Mouse (Mus musculus) MEL (cell line): Measurements from ENCODE around the gene Cacna1c. TPM values are rescaled to one million over a fixed set of nuclear protein-coding genes. Genes with fewer than 3 reads are reported as not detected.

Experiments used
- DNase-seq: peaks from one replicate; pipeline ENCODE4 v3.0.0; 2011; ENCODE audit warnings: low read depth, low spot score
- H3K27ac ChIP-seq: 2 replicates; pipeline ENCODE4 v1.5.1; 2012; ENCODE audit warnings: low read depth, mild to moderate bottlenecking, control low read depth, low read length, moderate library complexity; ENCODE audit not compliant: control insufficient read depth
- H3K27me3 ChIP-seq, 2 experiments: fragments of 150-350 bp in 1 of 2; sonication (generic) in 1 of 2; 2 replicates each; pipeline ENCODE4 v1.6.1; 2012; ENCODE audit warnings: low read length in 2 of 2, mild to moderate bottlenecking in 2 of 2, improper control_type of control experiment in 1 of 2, moderate library complexity in 1 of 2; ENCODE audit not compliant: insufficient read depth in 2 of 2, control insufficient read depth in 1 of 2
- H3K36me3 ChIP-seq, 2 experiments: 2 replicates each; pipeline ENCODE4 v1.6.1; 2012 to 2014; ENCODE audit warnings: low read length in 2 of 2, improper control_type of control experiment in 1 of 2, inconsistent platforms in 1 of 2, mild to moderate bottlenecking in 1 of 2; ENCODE audit not compliant: insufficient read depth in 2 of 2, control insufficient read depth in 1 of 2
- H3K4me1 ChIP-seq, 2 experiments: fragments of 150-350 bp in 1 of 2; sonication (generic) in 1 of 2; 2 replicates each; pipeline ENCODE4 v1.6.1; 2012; ENCODE audit warnings: low read length in 2 of 2, improper control_type of control experiment in 1 of 2, mild to moderate bottlenecking in 1 of 2; ENCODE audit not compliant: insufficient read depth in 2 of 2, control insufficient read depth in 1 of 2
- H3K4me3 ChIP-seq, 2 experiments: fragments of 150-350 bp in 1 of 2; sonication (generic) in 1 of 2; 2 replicates each; pipeline ENCODE4 v1.5.1; 2012; ENCODE audit warnings: low read depth in 2 of 2, low read length in 2 of 2, mild to moderate bottlenecking in 2 of 2, moderate library complexity in 2 of 2, control low read depth in 1 of 2, improper control_type of control experiment in 1 of 2; ENCODE audit not compliant: control insufficient read depth in 1 of 2, insufficient read depth in 1 of 2
- H3K79me2 ChIP-seq: 2 replicates; pipeline ENCODE4 v1.6.1; 2012; ENCODE audit warnings: mild to moderate bottlenecking, low read length, moderate library complexity; ENCODE audit not compliant: control insufficient read depth, poor library complexity, insufficient read depth
- H3K9ac ChIP-seq: 2 replicates; pipeline ENCODE4 v1.6.1; 2012; ENCODE audit warnings: low read depth, mild to moderate bottlenecking, control low read depth, low read length, moderate library complexity; ENCODE audit not compliant: control insufficient read depth, poor library complexity, severe bottlenecking
- H3K9me3 ChIP-seq: fragments of 150-350 bp; sonication (generic); replicated peaks from 2 replicates; pipeline ENCODE4 v1.6.1; 2012; ENCODE audit warnings: mild to moderate bottlenecking, low read length, improper control_type of control experiment, moderate library complexity; ENCODE audit not compliant: insufficient read depth
- BHLHE40 ChIP-seq: IDR thresholded peaks from 2 replicates; pipeline ENCODE4 v1.6.1; 2012; ENCODE audit warnings: low read depth, mild to moderate bottlenecking, inconsistent platforms, low read length, improper control_type of control experiment, borderline replicate concordance
- ETS1 ChIP-seq: IDR thresholded peaks from 2 replicates; pipeline ENCODE4 v1.6.1; 2012; ENCODE audit warnings: low read depth, mild to moderate bottlenecking, inconsistent platforms, low read length, improper control_type of control experiment, moderate library complexity
- GABPA ChIP-seq: IDR thresholded peaks from 2 replicates; pipeline ENCODE4 v1.6.1; 2012; ENCODE audit warnings: low read depth, mild to moderate bottlenecking, inconsistent platforms, low read length, improper control_type of control experiment, moderate library complexity
- HCFC1 ChIP-seq: IDR thresholded peaks from 2 replicates; pipeline ENCODE4 v1.6.1; 2012; ENCODE audit warnings: low read depth, mild to moderate bottlenecking, inconsistent platforms, low read length, improper control_type of control experiment, moderate library complexity
- JUND ChIP-seq: IDR thresholded peaks from 2 replicates; pipeline ENCODE4 v1.6.1; 2011; ENCODE audit warnings: low read depth, mild to moderate bottlenecking, improper control_type of control experiment, low read length
- MAX ChIP-seq: IDR thresholded peaks from 2 replicates; pipeline ENCODE4 v1.6.1; 2011; ENCODE audit warnings: low read length, improper control_type of control experiment
- NELFE ChIP-seq: IDR thresholded peaks from 2 replicates; pipeline ENCODE4 v1.6.1; 2011; ENCODE audit warnings: low read depth, low read length, improper control_type of control experiment
- POLR2AphosphoS2 ChIP-seq: IDR thresholded peaks from 2 replicates; pipeline ENCODE4 v1.6.1; 2011; ENCODE audit warnings: low read length, improper control_type of control experiment
- POLR2AphosphoS5 ChIP-seq: IDR thresholded peaks from 2 replicates; pipeline ENCODE4 v1.6.1; 2012; ENCODE audit warnings: low read depth, borderline replicate concordance, mild to moderate bottlenecking, inconsistent platforms, low read length, moderate library complexity, mixed read lengths
- RAD21 ChIP-seq: IDR thresholded peaks from 2 replicates; pipeline ENCODE4 v1.6.1; 2011; ENCODE audit warnings: mild to moderate bottlenecking, low read depth, low read length, improper control_type of control experiment
- SIN3A ChIP-seq: IDR thresholded peaks from 2 replicates; pipeline ENCODE4 v1.6.1; 2012; ENCODE audit warnings: low read length, improper control_type of control experiment, inconsistent platforms
- UBTF ChIP-seq: IDR thresholded peaks from 2 replicates; pipeline ENCODE4 v1.6.1; 2012; ENCODE audit warnings: low read depth, mild to moderate bottlenecking, inconsistent platforms, low read length, improper control_type of control experiment, moderate library complexity, borderline replicate concordance; ENCODE audit not compliant: insufficient read depth
- USF1 ChIP-seq: IDR thresholded peaks from 2 replicates; pipeline ENCODE4 v1.6.1; 2014; ENCODE audit warnings: low read depth, mild to moderate bottlenecking, inconsistent platforms, low read length, improper control_type of control experiment, moderate library complexity
- ZC3H11A ChIP-seq: IDR thresholded peaks from 2 replicates; pipeline ENCODE4 v1.6.1; 2012; ENCODE audit warnings: low read depth, mild to moderate bottlenecking, inconsistent platforms, low read length, improper control_type of control experiment
- ZMIZ1 ChIP-seq: IDR thresholded peaks from 2 replicates; pipeline ENCODE4 v1.6.1; 2012; ENCODE audit warnings: low read depth, mild to moderate bottlenecking, inconsistent platforms, low read length, improper control_type of control experiment, moderate library complexity
- ZNF384 ChIP-seq: IDR thresholded peaks from 2 replicates; pipeline ENCODE4 v1.6.1; 2012; ENCODE audit warnings: low read depth, mild to moderate bottlenecking, inconsistent platforms, low read length, improper control_type of control experiment
- polyA plus RNA-seq, 2 experiments: library from polyadenylated mRNA; stranded (reverse) in 1 of 2; unstranded in 1 of 2; fragments of >175 nt in 1 of 2; fragments of >200 nt in 1 of 2; gene quantifications; 2 replicates each; pipeline versions ENCODE4 v1.2.1 to v1.2.4; 2012; ENCODE audit warnings: low replicate concordance in 2 of 2, low read depth in 1 of 2; ENCODE audit not compliant: insufficient read length in 2 of 2, insufficient read depth in 1 of 2, missing spikeins in 1 of 2
- total RNA-seq: library from RNA; depleted of rRNA; stranded (reverse); fragments of 300-350 nt; gene quantifications from 2 replicates; pipeline ENCODE4 v1.2.3, GENCODE M21; 2012; rRNA removed

Cacna1c gene
- 2.4 and 4.4 TPM in 2 replicates for total RNA-seq
- polyA plus RNA-seq: 1 to 10 TPM in 1 of 2 experiments, not detected in 1; 3.4 TPM

DNA sequence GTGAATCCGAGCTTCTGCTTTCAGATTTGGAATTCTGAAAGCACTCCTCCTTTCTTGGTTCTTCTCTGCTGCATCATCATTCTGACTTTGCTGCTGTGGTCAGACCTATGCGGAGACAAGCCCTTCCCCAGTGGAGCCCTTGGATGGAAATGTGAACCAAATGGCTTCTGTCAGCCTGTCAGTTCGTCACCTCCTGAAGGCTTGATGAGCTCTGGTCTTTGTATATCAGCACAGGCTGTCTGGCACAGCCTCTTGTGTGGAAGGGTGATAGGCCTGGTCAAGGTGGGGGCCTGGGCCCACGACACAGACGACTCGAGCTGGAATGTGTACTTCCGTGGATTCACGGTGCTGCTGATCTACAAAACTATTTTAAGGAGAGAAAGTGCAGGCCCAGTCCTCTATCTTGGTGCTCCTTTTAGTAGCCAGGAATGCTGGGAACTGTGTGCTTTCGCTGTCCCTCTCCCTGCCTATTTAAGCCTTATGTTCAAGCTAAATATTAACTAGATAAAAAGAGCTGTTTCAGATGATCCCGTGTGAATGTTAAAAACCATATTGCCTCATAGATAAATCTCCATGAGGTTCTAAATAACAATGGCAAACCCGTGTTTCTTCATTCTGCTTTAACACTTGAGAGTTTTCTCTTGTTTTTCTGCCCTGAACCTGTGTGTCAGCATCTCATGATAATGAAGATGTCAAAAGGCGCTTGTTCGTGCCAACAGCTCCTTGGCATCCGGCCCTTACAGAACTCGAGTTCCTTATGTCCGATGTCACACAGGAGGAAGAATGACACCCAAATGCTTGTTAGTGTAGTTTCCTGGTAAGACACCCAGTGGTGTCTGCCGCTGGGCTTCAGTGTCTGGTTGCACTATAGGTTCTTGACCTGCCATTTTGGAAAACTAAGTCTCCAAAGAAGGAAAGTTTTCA is at the start of gene Cacna1c:
TSS of gene Cacna1c (minus strand) at position 37 of the 924 bp plus-strand sequence.
- Histone ChIP-seq H3K4me1 (no peaks in the 10 kb centered on the region), H3K9ac (no peak within 1 kb of the TSS), H3K36me3 (no peaks in the 10 kb centered on the region; a peak in 2 of 4 replicates), H3K9me3 (no peaks in the 10 kb centered on the region), H3K27me3 (no peaks in the 10 kb centered on the region), H3K4me3 (no peak within 1 kb of the TSS), H3K27ac (no peak within 1 kb of the TSS), H3K79me2 (no peaks in the 10 kb centered on the region)
- TF ChIP-seq ZMIZ1: no peak
- no peak for TF ChIP-seq GABPA
- no peak for TF ChIP-seq UBTF
- TF ChIP-seq ZNF384: no peak
- no peak for TF ChIP-seq SIN3A
- no peak for TF ChIP-seq ZC3H11A
- no peak for TF ChIP-seq MAX
- no peak for TF ChIP-seq BHLHE40
- no peak for TF ChIP-seq POLR2AphosphoS2
- no peak for DNase-seq

DNA sequence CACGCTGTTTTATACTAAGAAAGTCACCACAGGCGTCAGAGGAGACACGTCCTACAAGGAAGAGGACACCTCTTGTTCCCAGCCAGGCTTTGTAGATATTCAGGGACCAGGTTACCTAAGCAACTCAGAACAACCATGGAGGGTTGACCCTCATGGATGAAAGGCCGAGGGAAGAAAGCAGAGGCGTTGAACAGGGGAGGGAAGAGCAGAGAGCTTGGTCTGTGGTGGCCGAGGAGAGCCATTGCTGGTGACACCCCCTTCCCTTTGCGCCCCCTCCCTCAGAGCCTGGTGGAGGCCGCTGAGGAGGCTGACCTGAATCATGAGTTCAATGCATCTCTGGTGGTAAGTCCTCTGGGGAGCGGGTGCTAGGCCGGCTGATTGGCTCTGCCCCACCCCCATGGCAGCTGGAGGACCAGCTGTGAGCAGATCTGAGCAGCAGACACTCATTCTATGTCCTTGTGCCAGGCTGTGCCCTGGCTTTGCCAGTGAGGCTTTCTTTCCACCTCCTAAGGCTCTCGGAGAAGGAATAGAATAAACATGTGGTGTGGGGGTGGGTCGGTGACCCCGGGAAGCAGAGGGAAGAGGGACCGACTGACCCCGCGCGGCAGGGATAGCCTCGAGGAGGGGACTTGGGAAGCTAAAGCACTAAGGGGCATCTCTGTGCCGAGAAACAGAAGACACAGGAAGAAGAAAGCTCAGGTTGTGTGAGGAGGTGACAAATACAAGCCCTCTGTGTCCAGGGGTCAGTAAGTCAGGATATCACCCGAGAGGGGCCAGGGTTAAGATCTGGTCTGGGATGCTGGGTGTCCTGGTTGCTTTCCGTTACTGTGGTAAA is 44.9 kb upstream of the Cacna1c start:
- Histone ChIP-seq H3K4me1 (no peaks in the 10 kb centered on the region), H3K36me3 (no peaks in the 10 kb centered on the region), H3K27ac (no peak overlapping the region), H3K27me3 (no peaks in the 10 kb centered on the region)
- no peak for DNase-seq
- TF ChIP-seq NELFE: no peak
- TF ChIP-seq ETS1: no peak
- TF ChIP-seq SIN3A: no peak
- no peak for TF ChIP-seq RAD21
- no peak for TF ChIP-seq USF1
- TF ChIP-seq POLR2AphosphoS5: no peak
- TF ChIP-seq JUND: no peak
- TF ChIP-seq HCFC1: no peak
- TF ChIP-seq, all 39 proteins: peak for 0
- Histone ChIP-seq H3K9ac (no peak overlapping the region), H3K9me3 (no peaks in the 10 kb centered on the region), H3K4me3 (no peak overlapping the region), H3K79me2 (no peaks in the 10 kb centered on the region)
